Mouse (Mus musculus) kidney, embryonic 16.5 days (tissue): Measurements from ENCODE around the gene Hoxd3. TPM values are rescaled to one million over a fixed set of nuclear protein-coding genes. Genes with fewer than 3 reads are reported as not detected.
A peak's percentile ranks its signal among the peaks of the same experiment; 100 is the strongest.

Experiments
- ATAC-seq: fragments of 200-750 bp; cut with Nextera tagmentation; 2 replicates; pipeline ENCODE4 v1.8.0; 2017; ENCODE audit warnings: moderate TSS enrichment; ENCODE audit not compliant: low FRiP score, low TSS enrichment
- H3K27ac ChIP-seq: fragments of 300-500 bp; sonication (generic); 2 replicates; pipeline ENCODE4 v1.5.1; 2014; ENCODE audit warnings: low read length
- H3K27me3 ChIP-seq: fragments of 300-500 bp; sonication (generic); 2 replicates; pipeline ENCODE4 v1.6.1; 2014; ENCODE audit warnings: low read length, control low read depth, mixed read lengths; ENCODE audit not compliant: insufficient read depth
- H3K36me3 ChIP-seq: fragments of 300-500 bp; sonication (generic); 2 replicates; pipeline ENCODE4 v1.6.1; 2014; ENCODE audit warnings: low read length, control low read depth, mixed read lengths; ENCODE audit not compliant: insufficient read depth
- H3K4me1 ChIP-seq: fragments of 300-500 bp; sonication (generic); 2 replicates; pipeline ENCODE4 v1.6.1; 2014; ENCODE audit warnings: low read length, control low read depth, mixed read lengths; ENCODE audit not compliant: insufficient read depth
- H3K4me2 ChIP-seq: fragments of 300-500 bp; sonication (generic); replicated peaks from 2 replicates; pipeline ENCODE4 v1.6.1; 2014; ENCODE audit warnings: low read depth, low read length
- H3K4me3 ChIP-seq: fragments of 300-500 bp; sonication (generic); 2 replicates; pipeline ENCODE4 v1.5.1; 2014; ENCODE audit warnings: mild to moderate bottlenecking, low read length
- H3K9ac ChIP-seq: fragments of 300-500 bp; sonication (generic); replicated peaks from 2 replicates; pipeline ENCODE4 v1.6.1; 2014; ENCODE audit warnings: low read length
- H3K9me3 ChIP-seq: fragments of 300-500 bp; sonication (generic); 2 replicates; pipeline ENCODE4 v1.6.1; 2016; ENCODE audit warnings: low read length, control low read depth
- WGBS: fragments of 180-500 bp; shearing (Covaris S2); extraction: QIAGEN DNeasy Blood & Tissue Kit; methylation state at CpG from one replicate; pipeline ENCODE4 v1.1.7; 2014; 5-methylcytosine and 5-hydroxymethylcytosine counted together
- polyA plus RNA-seq: library from polyadenylated mRNA; unstranded; fragments of >200 nt; fragmentation: Nextera tagmentation; extraction: Ambion mirVana; gene quantifications from 2 replicates; pipeline ENCODE4 v1.2.1, GENCODE M21; 2015

Gene Hoxd3
- polyA plus RNA-seq, 1 experiment from 2014 or later, result 15.4 TPM

DNA sequence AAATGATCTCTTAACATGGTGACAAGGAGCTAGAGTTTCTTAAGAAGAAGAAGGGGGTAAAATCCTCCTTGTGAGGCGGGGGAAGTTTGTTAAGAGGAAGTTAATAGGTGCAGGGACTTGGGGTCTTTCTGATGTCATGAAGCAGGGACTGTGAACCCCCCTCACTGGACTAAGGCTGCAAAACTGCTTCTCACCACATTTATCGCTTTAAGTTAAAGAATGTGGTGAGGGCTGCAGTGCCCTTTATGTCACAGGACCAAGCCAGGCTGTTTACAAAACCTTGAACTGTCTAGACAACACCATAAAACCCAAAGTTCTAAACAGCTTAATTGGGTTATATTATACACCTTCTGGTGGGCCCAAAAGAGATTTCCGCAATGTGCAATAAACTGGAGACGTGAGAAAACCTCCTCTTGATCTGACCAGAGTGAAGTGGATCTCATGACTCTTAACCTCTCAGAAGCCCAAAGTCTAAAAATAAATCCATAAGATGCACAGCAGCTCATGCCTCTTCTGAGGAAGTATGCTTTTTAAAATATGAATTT, 26.6 kb upstream of the Hoxd3 start:
- 19% methylated on average over 4 of the region's 4 CpGs for WGBS
- Histone ChIP-seq H3K9me3 (no peaks in the 10 kb centered on the region), H3K4me1 (0 out of 2 replicates have a peak, but pooled peaks cover 3% of the 10 kb centered on the region), H3K27me3 (peaks cover 9% of the 10 kb centered on the region), H3K4me3 (peak overlapping the region; percentile 63), H3K4me2 (peak overlapping the region; percentile 61), H3K9ac (peak overlapping the region; percentile 55), H3K27ac (peak overlapping the region; percentile 41), H3K36me3 (no peaks in the 10 kb centered on the region)
- ATAC-seq, result no peak

DNA sequence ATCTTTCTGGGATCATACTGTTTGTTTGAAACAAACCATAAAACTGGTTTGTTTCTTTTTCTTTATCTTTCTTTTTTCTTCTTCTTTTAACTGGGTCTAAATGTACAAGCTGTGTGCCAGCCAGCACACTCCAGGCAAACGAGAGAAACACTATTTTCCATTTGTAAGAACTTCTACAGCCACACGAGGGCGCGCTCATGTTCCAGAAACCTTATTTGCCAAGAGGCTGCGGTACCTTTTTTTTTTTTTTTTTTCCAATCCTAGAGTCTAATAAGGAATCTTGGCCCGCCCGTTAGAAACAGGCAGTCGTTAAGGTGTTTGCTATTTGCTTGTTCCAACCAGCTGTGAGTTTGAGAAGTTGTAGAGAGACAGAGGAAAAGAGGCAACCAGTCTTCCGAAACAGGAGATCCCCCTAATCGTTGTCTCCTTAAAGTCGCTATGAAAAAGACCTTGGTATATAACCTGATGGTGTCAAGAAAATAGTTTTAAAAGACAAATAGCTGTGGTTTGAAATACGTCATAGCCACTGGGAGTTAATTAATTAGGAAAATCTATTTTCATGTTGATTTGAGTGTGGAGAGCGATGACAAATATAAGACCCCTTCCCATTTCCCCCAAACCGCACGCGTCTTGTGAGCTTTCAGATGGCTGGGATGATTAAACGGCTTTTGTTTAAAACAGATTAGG, 25.3 kb upstream of the Hoxd3 start:
- no peak for ATAC-seq
- peak overlapping the region; percentile 87 for H3K27ac ChIP-seq
- H3K4me3 ChIP-seq, result peak overlapping the region; percentile 64
- WGBS, result 2% methylated on average over 17 of the region's 17 CpGs
- H3K4me1 ChIP-seq, result peaks cover 7% of the 10 kb centered on the region; the same call in 1 of the 2 replicates
- H3K4me2 ChIP-seq, result peak overlapping the region; percentile 59
- H3K9ac ChIP-seq, result peak overlapping the region; percentile 80
- peaks cover 3% of the 10 kb centered on the region; the same call in 1 of the 2 replicates for H3K27me3 ChIP-seq
- no peaks in the 10 kb centered on the region for H3K9me3 ChIP-seq
- H3K36me3 ChIP-seq, result no peaks in the 10 kb centered on the region

DNA sequence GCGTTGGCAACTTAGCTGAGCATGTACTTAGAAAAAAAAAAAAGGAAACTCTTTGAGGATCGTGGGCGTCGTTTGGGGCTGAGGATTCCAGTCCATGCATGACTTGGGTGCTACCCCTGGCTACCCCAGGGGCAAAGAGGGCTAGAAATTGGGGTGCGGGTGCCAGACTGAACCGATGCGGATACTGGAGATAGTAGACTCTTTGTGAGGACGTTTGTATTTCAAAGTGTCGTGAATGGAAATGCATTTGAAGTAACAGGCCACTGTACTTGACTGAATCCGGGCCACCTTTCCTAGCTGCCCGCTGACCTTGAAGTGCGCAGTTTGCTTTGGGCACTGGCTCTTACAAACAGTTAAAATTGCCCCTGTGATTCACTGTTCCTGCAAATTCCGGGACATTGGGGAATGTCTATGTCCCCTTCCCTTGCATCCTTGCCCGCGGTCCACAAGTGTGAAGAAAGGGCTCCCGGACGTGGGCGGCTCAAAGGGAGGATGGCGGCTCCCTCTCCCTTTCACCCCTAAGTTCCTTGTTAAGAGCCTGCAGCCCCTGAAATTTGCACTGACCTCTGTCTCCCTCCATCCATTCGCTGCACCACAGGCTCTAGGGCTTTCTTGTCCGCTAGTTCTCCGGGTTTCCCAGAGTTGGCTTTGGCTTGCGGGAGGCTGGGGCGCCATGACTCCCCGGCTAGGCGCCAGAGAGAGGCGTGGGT, 24.6 kb upstream of the Hoxd3 start:
- Histone ChIP-seq H3K9me3 (no peaks in the 10 kb centered on the region), H3K4me3 (peak overlapping the region; percentile 64), H3K27ac (peak overlapping the region; percentile 87), H3K27me3 (peaks cover 3% of the 10 kb centered on the region; the same call in 1 of the 2 replicates), H3K9ac (peak overlapping the region; percentile 80), H3K4me2 (peak overlapping the region; percentile 59), H3K36me3 (no peaks in the 10 kb centered on the region; the same call in 1 of the 2 replicates), H3K4me1 (peaks cover 8% of the 10 kb centered on the region; the same call in 1 of the 2 replicates)
- WGBS, result 2% methylated on average over 27 of the region's 27 CpGs
- no peak for ATAC-seq

DNA sequence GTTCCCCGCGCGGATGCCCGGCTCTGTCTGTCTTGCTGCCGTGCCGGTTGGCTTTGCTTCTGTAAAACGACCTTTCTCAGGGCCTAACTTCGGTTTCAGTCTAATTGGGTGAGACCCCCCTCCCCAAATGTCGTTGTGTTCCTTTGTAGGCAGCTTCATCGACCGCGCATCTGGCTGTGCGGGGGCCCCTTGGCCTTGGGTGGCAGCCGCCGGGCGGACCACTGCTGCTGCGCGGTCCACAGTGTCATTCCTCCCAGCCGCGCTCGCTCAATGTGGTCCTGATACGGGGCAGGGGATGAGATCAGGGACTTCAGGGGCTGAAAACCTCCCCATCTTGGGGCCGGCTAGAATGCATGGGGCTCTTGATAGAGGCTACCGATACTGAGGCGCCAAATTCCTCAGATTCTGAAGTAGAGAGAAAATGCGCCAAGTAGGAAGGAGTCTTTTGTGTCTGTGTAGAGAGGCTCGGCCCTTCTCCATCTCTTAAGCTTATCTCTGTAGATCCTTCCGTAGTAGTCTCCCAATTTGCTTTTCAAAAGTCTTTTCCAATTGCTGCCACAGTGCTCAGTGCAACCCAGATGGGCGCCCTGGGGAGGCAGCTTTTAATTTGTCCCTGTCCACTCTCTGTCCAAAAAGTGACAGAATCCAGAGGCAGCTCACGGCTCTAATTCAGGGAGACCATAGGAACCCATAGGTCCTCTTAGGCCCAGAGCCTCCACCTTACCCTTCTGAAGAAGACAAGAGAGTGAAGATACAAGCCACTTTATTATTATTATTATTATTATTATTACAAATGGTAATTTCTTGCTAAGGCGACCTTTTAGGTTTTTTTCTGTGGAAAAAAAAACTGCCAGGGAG, 23.8 kb upstream of the Hoxd3 start:
- Histone ChIP-seq H3K4me2 (peak overlapping the region; percentile 59), H3K27me3 (peaks cover 3% of the 10 kb centered on the region; the same call in 1 of the 2 replicates), H3K27ac (peak overlapping the region; percentile 87), H3K4me3 (peak overlapping the region; percentile 64), H3K4me1 (peaks cover 11% of the 10 kb centered on the region; the same call in 1 of the 2 replicates), H3K36me3 (no peaks in the 10 kb centered on the region; the same call in 1 of the 2 replicates), H3K9ac (peak overlapping the region; percentile 80), H3K9me3 (no peaks in the 10 kb centered on the region)
- WGBS, result 3% methylated on average over 31 of the region's 31 CpGs
- ATAC-seq, result no peak

DNA sequence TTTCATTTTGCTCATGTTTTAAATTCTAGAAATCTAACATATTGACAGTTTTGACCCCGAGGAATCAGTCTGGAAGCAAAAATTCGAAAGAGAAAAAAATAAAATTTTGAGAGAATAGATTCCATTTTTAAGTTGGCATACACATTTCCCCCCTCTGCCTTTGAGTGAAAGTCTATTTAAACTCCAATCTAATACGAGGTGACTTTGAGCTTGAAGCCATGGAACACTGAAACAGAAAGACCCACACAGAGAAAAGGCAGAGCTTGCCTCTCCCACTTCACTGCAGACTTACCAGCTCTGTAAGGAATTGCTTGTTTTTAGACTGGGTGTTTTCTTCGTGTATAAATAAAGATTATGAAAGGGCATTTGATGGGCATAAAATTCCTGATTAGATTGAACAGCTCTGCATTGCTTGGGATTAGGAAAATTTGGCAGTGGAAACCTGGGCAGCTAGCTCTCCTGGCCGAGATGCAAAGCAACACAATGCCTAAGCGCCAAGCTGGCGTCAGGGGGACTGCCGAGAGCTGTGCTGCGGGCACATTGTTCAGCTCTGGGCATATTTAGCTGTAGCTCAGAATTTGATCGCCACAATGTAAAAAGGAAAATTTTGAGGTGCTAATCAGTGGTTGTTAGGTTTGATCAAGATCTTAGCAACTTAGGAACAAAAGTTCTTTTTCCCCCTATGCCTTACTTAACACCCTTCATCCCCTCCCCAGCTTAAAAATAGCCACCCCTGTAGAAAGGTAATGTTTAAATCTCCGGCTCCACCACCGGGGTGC, 22.7 kb upstream of the Hoxd3 start:
- ATAC-seq, result no peak
- Histone ChIP-seq H3K9ac (peak overlapping the region; percentile 83), H3K27me3 (peaks cover 3% of the 10 kb centered on the region; the same call in 1 of the 2 replicates), H3K36me3 (no peaks in the 10 kb centered on the region; the same call in 1 of the 2 replicates), H3K4me1 (peaks cover 16% of the 10 kb centered on the region; the same call in 1 of the 2 replicates), H3K4me3 (peak overlapping the region; percentile 48), H3K27ac (peak overlapping the region; percentile 94), H3K9me3 (no peaks in the 10 kb centered on the region), H3K4me2 (peak overlapping the region; percentile 59)
- 7% methylated on average over 12 of the region's 12 CpGs for WGBS

DNA sequence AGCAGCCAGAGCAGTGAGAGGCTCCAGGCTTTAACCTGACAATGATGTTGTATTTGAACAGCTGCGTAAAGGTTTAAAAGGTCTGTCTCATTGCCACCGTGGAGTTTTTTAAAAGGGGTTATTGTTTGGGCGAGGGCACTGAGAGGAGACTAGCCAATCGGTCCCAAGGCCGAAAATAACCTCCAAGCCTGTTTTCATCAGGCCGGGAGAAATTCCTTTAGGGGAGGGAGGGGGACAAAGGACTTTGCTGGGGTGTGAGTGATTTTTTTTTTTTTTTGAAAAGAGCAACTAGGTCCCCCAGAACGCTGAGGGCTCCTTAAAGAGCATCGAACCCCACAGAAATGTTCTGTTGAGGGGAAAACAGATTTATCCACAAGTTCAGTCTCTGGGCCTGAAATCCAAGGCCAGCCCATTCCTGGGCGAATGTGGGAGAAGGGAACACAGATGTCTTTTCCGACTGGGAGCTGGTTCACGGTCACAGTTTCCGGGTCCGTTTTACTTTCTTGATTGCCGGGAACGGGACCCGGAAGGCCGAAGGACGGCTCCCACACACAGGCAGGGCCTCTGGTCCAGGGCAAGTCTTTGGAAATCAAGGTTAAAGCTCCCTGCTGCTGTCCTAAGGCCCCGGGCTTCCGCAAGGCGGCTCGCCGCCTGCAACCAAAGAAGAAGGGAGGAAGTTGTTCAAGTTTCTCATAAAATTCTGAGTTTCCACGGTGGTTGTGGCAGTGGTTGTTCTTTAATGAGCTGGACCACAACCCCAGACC, 22.0 kb upstream of the Hoxd3 start:
- peaks cover 3% of the 10 kb centered on the region; the same call in 1 of the 2 replicates for H3K27me3 ChIP-seq
- peak overlapping the region; percentile 59 for H3K4me2 ChIP-seq
- 5% methylated on average over 24 of the region's 24 CpGs for WGBS
- ATAC-seq, result no peak
- peak overlapping the region; percentile 83 for H3K9ac ChIP-seq
- H3K9me3 ChIP-seq, result no peaks in the 10 kb centered on the region
- peak overlapping the region; percentile 48 for H3K4me3 ChIP-seq
- H3K27ac ChIP-seq, result peak overlapping the region; percentile 94
- peaks cover 18% of the 10 kb centered on the region; the same call in 1 of the 2 replicates for H3K4me1 ChIP-seq
- H3K36me3 ChIP-seq, result no peaks in the 10 kb centered on the region; the same call in 1 of the 2 replicates

DNA sequence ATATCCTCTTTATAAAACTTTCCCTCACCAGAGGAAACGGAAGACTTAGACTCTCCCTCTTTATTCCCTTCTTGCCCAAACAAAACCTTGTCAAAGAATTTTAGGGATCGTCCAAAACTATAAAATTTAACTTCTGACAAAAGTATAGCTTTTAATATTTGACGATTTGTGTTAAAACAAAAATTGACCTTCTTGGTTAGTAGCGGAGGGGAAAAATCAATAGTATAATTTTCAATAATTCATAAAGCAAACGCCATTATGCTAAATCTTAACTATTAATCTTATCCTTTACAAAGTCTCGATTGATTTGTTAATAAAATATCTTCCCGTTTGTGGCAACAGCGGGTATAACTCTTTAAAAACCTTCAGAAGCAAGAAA, 21.4 kb upstream of the Hoxd3 start:
- H3K9ac ChIP-seq, result peak overlapping the region; percentile 83
- H3K4me3 ChIP-seq, result peak overlapping the region; percentile 48
- WGBS, result 10% methylated on average over 8 of the region's 8 CpGs
- H3K4me1 ChIP-seq, result peaks cover 23% of the 10 kb centered on the region
- no peaks in the 10 kb centered on the region for H3K9me3 ChIP-seq
- peak overlapping the region; percentile 94 for H3K27ac ChIP-seq
- peak overlapping the region; percentile 80 for H3K4me2 ChIP-seq
- no peaks in the 10 kb centered on the region; the same call in 1 of the 2 replicates for H3K36me3 ChIP-seq
- no peak for ATAC-seq
- H3K27me3 ChIP-seq, result peaks cover 3% of the 10 kb centered on the region; the same call in 1 of the 2 replicates
